Mouse (Mus musculus): ENCODE results near the gene Etv2. TPM values are rescaled to one million over a fixed set of nuclear protein-coding genes. Genes with fewer than 3 reads are reported as not detected.

Etv2 gene
- polyA plus RNA-seq, 1 experiment from 2014 or later: not detected

DNA sequence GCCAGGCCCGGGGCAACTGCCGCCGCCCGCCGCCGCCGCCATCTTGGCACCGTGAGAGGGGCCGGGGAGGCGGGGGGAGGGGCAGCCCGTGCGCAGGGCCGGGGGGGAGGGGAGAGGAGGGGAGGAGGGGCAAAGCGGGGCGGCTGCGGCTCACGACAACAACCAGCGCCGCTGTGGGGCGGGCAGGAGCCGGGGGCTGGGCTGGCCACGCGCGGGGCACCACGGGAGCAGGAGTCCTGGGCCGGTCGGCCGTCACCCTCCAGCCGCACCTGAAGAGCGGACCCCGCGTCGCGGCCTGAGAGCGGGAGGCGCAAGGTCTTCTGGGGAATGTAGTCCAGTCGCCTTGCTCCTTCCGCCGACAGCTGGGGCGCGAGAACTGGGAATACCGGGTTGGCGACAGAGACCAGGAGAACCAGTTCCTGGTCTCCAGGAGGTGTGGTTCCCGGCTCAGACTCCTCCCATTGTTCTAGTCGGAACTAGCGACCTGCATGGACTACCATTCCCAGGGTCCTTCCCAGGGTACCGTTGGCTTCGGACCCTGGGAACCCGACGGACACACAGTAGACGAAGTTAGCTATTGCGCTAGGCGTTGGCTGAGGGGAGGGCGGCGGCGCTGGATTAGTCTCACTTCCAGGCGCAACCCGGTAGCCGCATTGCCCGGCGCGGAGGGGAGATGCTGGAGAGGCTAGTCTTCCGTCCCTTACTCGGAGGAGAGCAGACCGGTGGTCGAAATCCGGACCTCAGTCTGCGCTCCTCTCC lies 46.8 kb downstream of the Etv2 start, which contains the start of gene Kmt2b:
TSS of gene Kmt2b (minus strand) at position 51 of the 759 bp plus-strand sequence.
- Histone ChIP-seq H3K4me2 (peak within 1 kb of the TSS; percentile 82), H3K27ac (ENCODE audit: low read depth) (peak within 1 kb of the TSS; percentile 93), H3K36me3 (ENCODE audit: insufficient read depth) (peaks cover 30% of the 10 kb centered on the region), H3K9me3 (ENCODE audit: low read depth, low read length) (no peaks in the 10 kb centered on the region), H3K27me3 (ENCODE audit: insufficient read depth, low read length) (no peaks in the 10 kb centered on the region), H3K9ac (peak within 1 kb of the TSS; percentile 98), H3K4me1 (ENCODE audit: insufficient read depth) (0 out of 2 replicates have a peak, but pooled peaks cover 3% of the 10 kb centered on the region), H3K4me3 (ENCODE audit: low read depth, low read length) (peak within 1 kb of the TSS; percentile 94)
- ATAC-seq (ENCODE audit: insufficient read depth): peak; percentile 97
- TF ChIP-seq CTCF (IDR thresholded peaks at IDR 0.05; ENCODE audit: low read depth): no peak
- peak; percentile 98 for DNase-seq
- under 1% methylated on average over 49 of the region's 68 CpGs for WGBS

GRCm38 (mm10) chr7:30587842-30588667 lies 47.6 kb downstream of the Etv2 start:
- ATAC-seq (ENCODE audit: insufficient read depth) (peak; percentile 24), DNase-seq (peak; percentile 34)
- Histone ChIP-seq H3K9me3 (ENCODE audit: low read depth, low read length) (no peaks in the 10 kb centered on the region), H3K36me3 (ENCODE audit: insufficient read depth) (peaks cover 38% of the 10 kb centered on the region), H3K4me3 (ENCODE audit: low read depth, low read length) (peak overlapping the region; percentile 94), H3K4me2 (peak overlapping the region; percentile 82), H3K9ac (peak overlapping the region; percentile 98), H3K27ac (ENCODE audit: low read depth) (peak overlapping the region; percentile 93), H3K4me1 (ENCODE audit: insufficient read depth) (0 out of 2 replicates have a peak, but pooled peaks cover 3% of the 10 kb centered on the region), H3K27me3 (ENCODE audit: insufficient read depth, low read length) (no peaks in the 10 kb centered on the region)
- under 1% methylated on average over 67 of the region's 67 CpGs for WGBS
- TF ChIP-seq CTCF (IDR thresholded peaks at IDR 0.05; ENCODE audit: low read depth): no peak

- Histone ChIP-seq H3K27me3 (ENCODE audit: insufficient read depth, low read length) (no peaks in the 10 kb centered on the region), H3K36me3 (ENCODE audit: insufficient read depth) (peaks cover 53% of the 10 kb centered on the region), H3K27ac (ENCODE audit: low read depth) (no peak overlapping the region), H3K9ac (no peak overlapping the region), H3K4me2 (peak overlapping the region; percentile 82), H3K4me3 (ENCODE audit: low read depth, low read length) (peak overlapping the region; percentile 94; the same call in 1 of the 2 replicates), H3K4me1 (ENCODE audit: insufficient read depth) (0 out of 2 replicates have a peak, but pooled peaks cover 3% of the 10 kb centered on the region), H3K9me3 (ENCODE audit: low read depth, low read length) (no peaks in the 10 kb centered on the region)
- DNase-seq (no peak), ATAC-seq (ENCODE audit: insufficient read depth) (no peak)
- WGBS: 87% methylated on average over 28 of the region's 28 CpGs
- no peak for TF ChIP-seq CTCF (IDR thresholded peaks at IDR 0.05; ENCODE audit: low read depth)
Observed at GRCm38 (mm10) chr7:30586455-30587020, 49.1 kb downstream of the Etv2 start.

- Histone ChIP-seq H3K36me3 (ENCODE audit: insufficient read depth) (peaks cover 65% of the 10 kb centered on the region), H3K4me3 (ENCODE audit: low read depth, low read length) (no peak overlapping the region), H3K9ac (no peak overlapping the region), H3K4me2 (no peak overlapping the region), H3K4me1 (ENCODE audit: insufficient read depth) (0 out of 2 replicates have a peak, but pooled peaks cover 3% of the 10 kb centered on the region), H3K27ac (ENCODE audit: low read depth) (no peak overlapping the region), H3K27me3 (ENCODE audit: insufficient read depth, low read length) (no peaks in the 10 kb centered on the region), H3K9me3 (ENCODE audit: low read depth, low read length) (no peaks in the 10 kb centered on the region)
- no peak for TF ChIP-seq CTCF (IDR thresholded peaks at IDR 0.05; ENCODE audit: low read depth)
- ATAC-seq (ENCODE audit: insufficient read depth): no peak
- whole genome bisulfite sequencing: 89% methylated on average over 7 of the region's 7 CpGs
- no peak for DNase-seq
Observed at GRCm38 (mm10) chr7:30585170-30585569, 50.5 kb downstream of the Etv2 start.

GRCm38 (mm10) chr7:30584339-30584738 lies 51.3 kb downstream of the Etv2 start:
- H3K4me2 ChIP-seq: no peak overlapping the region
- no peaks in the 10 kb centered on the region for H3K4me1 ChIP-seq (ENCODE audit: insufficient read depth)
- ATAC-seq (ENCODE audit: insufficient read depth) (no peak), DNase-seq (no peak)
- no peaks in the 10 kb centered on the region for H3K9me3 ChIP-seq (ENCODE audit: low read depth, low read length)
- no peak for TF ChIP-seq CTCF (IDR thresholded peaks at IDR 0.05; ENCODE audit: low read depth)
- no peaks in the 10 kb centered on the region for H3K27me3 ChIP-seq (ENCODE audit: insufficient read depth, low read length)
- WGBS: 87% methylated on average over 10 of the region's 10 CpGs
- no peak overlapping the region for H3K9ac ChIP-seq
- no peak overlapping the region for H3K4me3 ChIP-seq (ENCODE audit: low read depth, low read length)
- H3K27ac ChIP-seq (ENCODE audit: low read depth): no peak overlapping the region
- H3K36me3 ChIP-seq (ENCODE audit: insufficient read depth): peaks cover 73% of the 10 kb centered on the region

Small RNA genes within 50 kb of the gene (microRNA-seq; reads per million reads assigned to microRNA genes)
- not detected for gene Mir3569 (ENCODE audit: borderline number of aligned reads)

Other genes starting within 250 kb of the Etv2 start
- 46.0 and 46.8 TPM in 2 replicates for gene Tyrobp, start 222.1 kb downstream of the Etv2 start, polyA plus RNA-seq (2014; fragmentation: Nextera tagmentation; extraction: Ambion mirVana)
- 1.5 and 2.0 TPM in 2 replicates for gene Hcst, start 216.0 kb downstream of the Etv2 start, polyA plus RNA-seq (2014; fragmentation: Nextera tagmentation; extraction: Ambion mirVana)
- 1.7 and 2.0 TPM in 2 replicates for gene Nfkbid, start 214.1 kb downstream of the Etv2 start, polyA plus RNA-seq (2014; fragmentation: Nextera tagmentation; extraction: Ambion mirVana)
- 22.3 and 22.6 TPM in 2 replicates for gene Aplp1, start 190.3 kb downstream of the Etv2 start, polyA plus RNA-seq (2014; fragmentation: Nextera tagmentation; extraction: Ambion mirVana)
- gene Kirrel2, start 178.2 kb downstream of the Etv2 start, polyA plus RNA-seq (2014; fragmentation: Nextera tagmentation; extraction: Ambion mirVana): not detected in 2 replicates
- gene Nphs1, start 177.5 kb downstream of the Etv2 start, polyA plus RNA-seq (2014; fragmentation: Nextera tagmentation; extraction: Ambion mirVana): 0.19 TPM in 1 of 2 replicates, not detected in the other
- not detected in 2 replicates for gene Prodh2, start 142.2 kb downstream of the Etv2 start, polyA plus RNA-seq (2014; fragmentation: Nextera tagmentation; extraction: Ambion mirVana)
- 13.8 and 14.3 TPM in 2 replicates for gene Arhgap33, start 100.8 kb downstream of the Etv2 start, polyA plus RNA-seq (2014; fragmentation: Nextera tagmentation; extraction: Ambion mirVana)
- gene Hspb6, start 83.7 kb downstream of the Etv2 start, polyA plus RNA-seq (2014; fragmentation: Nextera tagmentation; extraction: Ambion mirVana): 24.9 and 26.0 TPM in 2 replicates
- 18.3 and 18.7 TPM in 2 replicates for gene Proser3, start 83.6 kb downstream of the Etv2 start, polyA plus RNA-seq (2014; fragmentation: Nextera tagmentation; extraction: Ambion mirVana)
- 33.7 and 34.7 TPM in 2 replicates for gene Lin37, start 76.0 kb downstream of the Etv2 start, polyA plus RNA-seq (2014; fragmentation: Nextera tagmentation; extraction: Ambion mirVana)
- gene U2af1l4, start 72.6 kb downstream of the Etv2 start, polyA plus RNA-seq (2014; fragmentation: Nextera tagmentation; extraction: Ambion mirVana): 101 and 120 TPM in 2 replicates
- 7.9 and 9.9 TPM in 2 replicates for gene Gm49396, start 72.5 kb downstream of the Etv2 start, polyA plus RNA-seq (2014; fragmentation: Nextera tagmentation; extraction: Ambion mirVana)
- gene Psenen, start 72.2 kb downstream of the Etv2 start, polyA plus RNA-seq (2014; fragmentation: Nextera tagmentation; extraction: Ambion mirVana): 104 and 105 TPM in 2 replicates
- gene Igflr1, start 70.4 kb downstream of the Etv2 start, polyA plus RNA-seq (2014; fragmentation: Nextera tagmentation; extraction: Ambion mirVana): 3.0 and 4.1 TPM in 2 replicates
- 11.7 and 14.8 TPM in 2 replicates for gene Kmt2b, start 47.1 kb downstream of the Etv2 start, polyA plus RNA-seq (2014; fragmentation: Nextera tagmentation; extraction: Ambion mirVana)
- gene Zbtb32, start 36.9 kb downstream of the Etv2 start, polyA plus RNA-seq (2014; fragmentation: Nextera tagmentation; extraction: Ambion mirVana): 1.7 and 2.4 TPM in 2 replicates
- gene Upk1a, start 23.0 kb downstream of the Etv2 start, polyA plus RNA-seq (2014; fragmentation: Nextera tagmentation; extraction: Ambion mirVana): 0.46 and 0.51 TPM in 2 replicates
- gene Cox6b1, start 9.7 kb downstream of the Etv2 start, polyA plus RNA-seq (2014; fragmentation: Nextera tagmentation; extraction: Ambion mirVana): 855 and 914 TPM in 2 replicates
- gene Rbm42, start 14.5 kb upstream of the Etv2 start, polyA plus RNA-seq (2014; fragmentation: Nextera tagmentation; extraction: Ambion mirVana): 115 and 117 TPM in 2 replicates
- gene Haus5, start 29.1 kb upstream of the Etv2 start, polyA plus RNA-seq (2014; fragmentation: Nextera tagmentation; extraction: Ambion mirVana): 63.5 TPM in 2 replicates
- not detected in 2 replicates for gene Pmis2, start 35.8 kb upstream of the Etv2 start, polyA plus RNA-seq (2014; fragmentation: Nextera tagmentation; extraction: Ambion mirVana)
- gene 2200002J24Rik, start 63.1 kb upstream of the Etv2 start, polyA plus RNA-seq (2014; fragmentation: Nextera tagmentation; extraction: Ambion mirVana): 0.34 and 0.46 TPM in 2 replicates
- 0.23 and 0.42 TPM in 2 replicates for gene Atp4a, start 76.4 kb upstream of the Etv2 start, polyA plus RNA-seq (2014; fragmentation: Nextera tagmentation; extraction: Ambion mirVana)
- 169 and 179 TPM in 2 replicates for gene Tmem147, start 93.7 kb upstream of the Etv2 start, polyA plus RNA-seq (2014; fragmentation: Nextera tagmentation; extraction: Ambion mirVana)
- 0.68 and 0.91 TPM in 2 replicates for gene Gapdhs, start 107.8 kb upstream of the Etv2 start, polyA plus RNA-seq (2014; fragmentation: Nextera tagmentation; extraction: Ambion mirVana)
- gene Sbsn, start 115.6 kb upstream of the Etv2 start, polyA plus RNA-seq (2014; fragmentation: Nextera tagmentation; extraction: Ambion mirVana): 0.34 and 1.3 TPM in 2 replicates
- 2.4 TPM in 2 replicates for gene Dmkn, start 127.9 kb upstream of the Etv2 start, polyA plus RNA-seq (2014; fragmentation: Nextera tagmentation; extraction: Ambion mirVana)
- gene Krtdap, start 152.0 kb upstream of the Etv2 start, polyA plus RNA-seq (2014; fragmentation: Nextera tagmentation; extraction: Ambion mirVana): not detected in 2 replicates
- 0.20 and 0.39 TPM in 2 replicates for gene Ffar2, start 187.9 kb upstream of the Etv2 start, polyA plus RNA-seq (2014; fragmentation: Nextera tagmentation; extraction: Ambion mirVana)
- not detected in 2 replicates for gene Ffar3, start 220.3 kb upstream of the Etv2 start, polyA plus RNA-seq (2014; fragmentation: Nextera tagmentation; extraction: Ambion mirVana)
- gene Ffar1, start 225.7 kb upstream of the Etv2 start, polyA plus RNA-seq (2014; fragmentation: Nextera tagmentation; extraction: Ambion mirVana): not detected in 2 replicates
- gene Cd22, start 244.5 kb upstream of the Etv2 start, polyA plus RNA-seq (2014; fragmentation: Nextera tagmentation; extraction: Ambion mirVana): 0.32 TPM in 1 of 2 replicates, not detected in the other